Mouse (Mus musculus): ENCODE data around the gene Eid2b. TPM values are rescaled to one million over a fixed set of nuclear protein-coding genes. Genes with fewer than 3 reads are reported as not detected.

The Eid2b gene
- polyA plus RNA-seq, 1 experiment from 2014 or later: 44.9 TPM

- H3K27me3 ChIP-seq: no peaks in the 10 kb centered on the region
- H3K27ac ChIP-seq (replicated peaks): no peak overlapping the region
- H3K9me3 ChIP-seq: no peaks in the 10 kb centered on the region
- no peak for ATAC-seq (replicated peaks)
- no peak overlapping the region for H3K4me3 ChIP-seq
- peaks cover 55% of the 10 kb centered on the region for H3K36me3 ChIP-seq
- H3K9ac ChIP-seq (replicated peaks): no peak overlapping the region
- WGBS: 96% methylated on average over 8 of the region's 8 CpGs
- no peak overlapping the region for H3K4me2 ChIP-seq (replicated peaks)
- H3K4me1 ChIP-seq: peaks cover 34% of the 10 kb centered on the region
These were observed 28.7 kb downstream of the Eid2b start for GRCm38 (mm10) chr7:28306216-28306615.

DNA sequence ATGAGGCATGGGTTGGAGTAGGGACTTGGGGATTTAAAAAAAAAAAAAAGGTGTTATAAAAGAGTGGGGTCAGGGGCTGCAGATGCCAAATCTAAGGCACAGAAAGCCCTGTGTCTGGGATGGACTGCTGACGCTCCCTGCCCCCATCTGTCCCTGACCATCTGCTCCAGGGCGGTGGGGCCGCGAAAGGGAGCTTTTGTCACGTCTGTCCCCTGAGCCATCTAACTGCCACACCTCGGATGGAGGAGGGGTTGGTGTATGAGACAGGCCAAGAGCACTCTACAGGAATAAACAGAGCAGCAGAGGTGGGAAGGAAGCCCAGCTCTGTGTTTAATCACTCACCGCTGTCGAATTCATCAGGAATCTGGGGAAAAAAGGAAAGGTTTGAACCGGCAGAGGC, 32.2 kb downstream of the Eid2b start:
- Histone ChIP-seq H3K4me2 (replicated peaks) (no peak overlapping the region), H3K9ac (replicated peaks) (no peak overlapping the region), H3K27ac (replicated peaks) (no peak overlapping the region), H3K27me3 (no peaks in the 10 kb centered on the region), H3K36me3 (peaks cover 61% of the 10 kb centered on the region), H3K4me3 (no peak overlapping the region), H3K9me3 (no peaks in the 10 kb centered on the region), H3K4me1 (peaks cover 22% of the 10 kb centered on the region)
- ATAC-seq (replicated peaks): no peak
- 81% methylated on average over 9 of the region's 9 CpGs for WGBS

GRCm38 (mm10) chr7:28311151-28311925, 33.8 kb downstream of the Eid2b start:
- no peaks in the 10 kb centered on the region for H3K9me3 ChIP-seq
- ATAC-seq (replicated peaks): peak; percentile 64
- WGBS: 4% methylated on average over 35 of the region's 35 CpGs
- H3K27me3 ChIP-seq: no peaks in the 10 kb centered on the region
- H3K27ac ChIP-seq (replicated peaks): peak overlapping the region; percentile 79
- peak overlapping the region; percentile 85 for H3K9ac ChIP-seq (replicated peaks)
- H3K4me3 ChIP-seq: peak overlapping the region; percentile 89
- peaks cover 22% of the 10 kb centered on the region for H3K4me1 ChIP-seq
- H3K4me2 ChIP-seq (replicated peaks): peak overlapping the region; percentile 87
- H3K36me3 ChIP-seq: peaks cover 61% of the 10 kb centered on the region

DNA sequence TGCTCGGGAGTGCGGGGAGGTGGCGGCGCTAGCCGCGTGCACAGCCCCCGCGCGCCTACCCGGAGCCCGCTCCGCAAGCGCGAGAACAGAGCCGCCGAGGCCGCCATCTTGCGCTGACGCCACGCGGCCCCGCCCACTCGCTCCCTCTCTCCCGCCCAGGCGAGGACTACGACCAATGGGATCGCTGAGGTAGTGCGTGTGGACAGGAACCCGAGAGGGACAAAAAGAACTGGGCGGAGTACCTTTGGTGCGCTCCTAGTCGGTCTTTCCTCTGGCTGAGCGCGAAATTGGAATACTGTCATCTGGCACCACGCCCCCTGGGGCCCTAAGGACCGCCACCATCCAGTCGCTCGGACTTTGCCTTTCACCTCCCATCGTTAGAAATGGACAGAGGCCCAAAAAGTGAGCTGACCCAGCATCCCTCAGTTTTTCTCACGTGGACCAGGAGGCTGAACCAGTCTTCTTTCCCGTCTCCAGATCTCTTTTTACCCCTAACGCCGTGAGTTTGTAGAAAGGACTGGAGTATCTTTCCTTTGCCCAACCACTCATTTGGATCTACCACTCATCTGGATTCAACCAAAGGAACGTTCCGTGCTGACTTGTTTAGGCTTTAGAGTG, 34.5 kb downstream of the Eid2b start, which contains the start of gene Timm50:
Gene Timm50, minus strand, starts transcription at position 147 of the 618 bp plus-strand sequence.
- Histone ChIP-seq H3K4me2 (replicated peaks) (peak within 1 kb of the TSS; percentile 87), H3K4me3 (peak within 1 kb of the TSS; percentile 89), H3K9me3 (no peaks in the 10 kb centered on the region), H3K27me3 (no peaks in the 10 kb centered on the region), H3K27ac (replicated peaks) (peak within 1 kb of the TSS; percentile 79), H3K36me3 (peaks cover 61% of the 10 kb centered on the region), H3K9ac (replicated peaks) (peak within 1 kb of the TSS; percentile 85), H3K4me1 (peaks cover 22% of the 10 kb centered on the region)
- ATAC-seq (replicated peaks): peak; percentile 98
- WGBS: 1% methylated on average over 45 of the region's 45 CpGs

GRCm38 (mm10) chr7:28318036-28318435, 40.5 kb downstream of the Eid2b start:
- 89% methylated on average over 3 of the region's 3 CpGs for WGBS

GRCm38 (mm10) chr7:28318714-28319113, 41.2 kb downstream of the Eid2b start:
- H3K27ac ChIP-seq (replicated peaks): no peak overlapping the region
- 96% methylated on average over 17 of the region's 17 CpGs for WGBS
- H3K4me2 ChIP-seq (replicated peaks): no peak overlapping the region
- H3K36me3 ChIP-seq: peaks cover 97% of the 10 kb centered on the region
- no peaks in the 10 kb centered on the region for H3K4me1 ChIP-seq
- no peak overlapping the region for H3K9ac ChIP-seq (replicated peaks)
- no peaks in the 10 kb centered on the region for H3K27me3 ChIP-seq
- no peak for ATAC-seq (replicated peaks)
- H3K9me3 ChIP-seq: no peaks in the 10 kb centered on the region
- H3K4me3 ChIP-seq: no peak overlapping the region

More at GRCm38 (mm10) chr7:28318036-28318435, 40.5 kb downstream of the Eid2b start:
- Histone ChIP-seq H3K9me3 (no peaks in the 10 kb centered on the region), H3K4me1 (no peaks in the 10 kb centered on the region), H3K9ac (replicated peaks) (no peak overlapping the region), H3K27me3 (no peaks in the 10 kb centered on the region), H3K27ac (replicated peaks) (no peak overlapping the region), H3K36me3 (peaks cover 90% of the 10 kb centered on the region), H3K4me3 (no peak overlapping the region), H3K4me2 (replicated peaks) (no peak overlapping the region)
- no peak for ATAC-seq (replicated peaks)

GRCm38 (mm10) chr7:28321974-28322720, 44.6 kb downstream of the Eid2b start:
- Histone ChIP-seq H3K27ac (replicated peaks) (no peak overlapping the region), H3K4me1 (no peaks in the 10 kb centered on the region), H3K36me3 (peaks cover 98% of the 10 kb centered on the region), H3K4me3 (no peak overlapping the region), H3K27me3 (no peaks in the 10 kb centered on the region), H3K4me2 (replicated peaks) (no peak overlapping the region), H3K9me3 (no peaks in the 10 kb centered on the region), H3K9ac (replicated peaks) (no peak overlapping the region)
- ATAC-seq (replicated peaks): no peak
- WGBS: 95% methylated on average over 15 of the region's 15 CpGs

DNA sequence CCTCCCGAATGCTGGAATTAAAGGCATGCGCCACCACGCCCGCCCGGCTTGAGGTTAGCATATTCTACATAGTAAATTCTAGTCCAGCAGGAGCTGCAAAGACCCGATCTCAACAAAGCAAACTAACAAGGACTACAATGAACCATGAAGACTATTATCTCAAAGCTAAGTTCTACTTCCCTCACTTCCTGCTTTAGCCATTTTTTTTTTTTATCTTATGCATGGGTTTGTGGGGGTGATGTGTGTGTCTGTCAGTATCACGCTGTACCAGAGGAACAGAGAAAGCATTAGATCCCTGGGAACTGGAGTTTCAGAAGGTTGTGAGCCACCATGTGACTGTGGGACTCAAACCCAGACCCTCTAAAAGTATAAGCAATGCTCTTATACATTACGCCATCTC, 47.8 kb downstream of the Eid2b start:
- Histone ChIP-seq H3K27me3 (no peaks in the 10 kb centered on the region), H3K4me2 (replicated peaks) (no peak overlapping the region), H3K9me3 (no peaks in the 10 kb centered on the region), H3K4me1 (no peaks in the 10 kb centered on the region), H3K36me3 (peaks cover 96% of the 10 kb centered on the region), H3K9ac (replicated peaks) (no peak overlapping the region), H3K27ac (replicated peaks) (no peak overlapping the region), H3K4me3 (no peak overlapping the region)
- WGBS: 96% methylated on average over 8 of the region's 8 CpGs
- no peak for ATAC-seq (replicated peaks)

DNA sequence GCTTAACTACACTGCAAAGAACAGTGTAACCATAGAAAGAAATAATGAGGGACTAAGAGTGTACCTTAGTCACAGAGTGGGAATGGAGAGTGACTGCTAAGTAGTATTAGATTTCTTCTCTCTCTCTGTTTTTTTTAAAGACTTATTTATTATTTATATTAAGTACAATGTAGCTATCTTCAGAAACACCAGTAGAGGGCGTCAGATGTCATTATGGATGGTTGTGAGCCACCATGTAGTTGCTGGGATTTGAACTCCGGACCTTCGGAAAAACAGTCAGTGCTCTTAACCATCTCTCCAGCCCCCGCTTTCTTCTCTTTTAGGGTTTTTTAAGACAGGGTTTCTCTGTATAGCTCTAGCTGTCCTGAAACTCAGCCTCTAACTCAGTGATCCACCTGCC, 48.9 kb downstream of the Eid2b start:
- H3K4me2 ChIP-seq (replicated peaks): no peak overlapping the region

GRCm38 (mm10) chr7:28328260-28328659, 50.7 kb downstream of the Eid2b start:
- Histone ChIP-seq H3K36me3 (peaks cover 80% of the 10 kb centered on the region), H3K4me1 (no peaks in the 10 kb centered on the region), H3K4me2 (replicated peaks) (no peak overlapping the region), H3K4me3 (no peak overlapping the region), H3K27ac (replicated peaks) (no peak overlapping the region), H3K9ac (replicated peaks) (no peak overlapping the region), H3K27me3 (no peaks in the 10 kb centered on the region), H3K9me3 (no peaks in the 10 kb centered on the region)
- WGBS: 99% methylated on average over 2 of the region's 2 CpGs
- ATAC-seq (replicated peaks): no peak

More for the DNA sequence above, 48.9 kb downstream of the Eid2b start:
- ATAC-seq (replicated peaks): no peak
- WGBS: 81% methylated on average over 4 of the region's 4 CpGs
- Histone ChIP-seq H3K9ac (replicated peaks) (no peak overlapping the region), H3K9me3 (no peaks in the 10 kb centered on the region), H3K4me1 (no peaks in the 10 kb centered on the region), H3K27me3 (no peaks in the 10 kb centered on the region), H3K36me3 (peaks cover 97% of the 10 kb centered on the region), H3K27ac (replicated peaks) (no peak overlapping the region), H3K4me3 (no peak overlapping the region)

Measured in forebrain, embryonic 15.5 days (tissue).